Mouse (Mus musculus): ENCODE measurements at regions not wholly inside any gene's neighbourhood (a gene's known extent, or its start where the extent isn't known, plus 50 kb on each side); places are given as distances from the start of the nearest gene placed in this dataset. TPM values are rescaled to one million over a fixed set of nuclear protein-coding genes. Genes with fewer than 3 reads are reported as not detected.

GRCm38 (mm10) chr7:117739706-117740105, 358.9 kb downstream of the Xylt1 start:
- H3K4me1 ChIP-seq (ENCODE audit: control insufficient read depth, insufficient read depth, low read length): no peaks in the 10 kb centered on the region
- 64% methylated on average over 6 of the region's 6 CpGs for WGBS (ENCODE audit: insufficient replicate concordance)
- H3K4me3 ChIP-seq (ENCODE audit: low read depth, low read length): no peak overlapping the region
- no peaks in the 10 kb centered on the region for H3K9me3 ChIP-seq (replicated peaks; ENCODE audit: control insufficient read depth, low read length)
- H3K27ac ChIP-seq (ENCODE audit: low read depth, low read length): no peak overlapping the region
- no peak overlapping the region for H3K4me2 ChIP-seq
- no peaks in the 10 kb centered on the region for H3K27me3 ChIP-seq (ENCODE audit: control insufficient read depth, insufficient read depth, low read length)
- no peaks in the 10 kb centered on the region for H3K36me3 ChIP-seq (ENCODE audit: control insufficient read depth, insufficient read depth, low read length)
- H3K9ac ChIP-seq (ENCODE audit: low read depth, low read length): no peak overlapping the region
- no peak for ATAC-seq (replicated peaks; ENCODE audit: insufficient number of reproducible peaks, low FRiP score, low TSS enrichment)

GRCm38 (mm10) chr7:117735699-117736020, 354.9 kb downstream of the Xylt1 start:
- H3K36me3 ChIP-seq (ENCODE audit: control insufficient read depth, insufficient read depth, low read length): no peaks in the 10 kb centered on the region
- ATAC-seq (replicated peaks; ENCODE audit: insufficient number of reproducible peaks, low FRiP score, low TSS enrichment): no peak
- H3K9ac ChIP-seq (ENCODE audit: low read depth, low read length): no peak overlapping the region
- no peak overlapping the region for H3K4me2 ChIP-seq
- 66% methylated on average over 3 of the region's 3 CpGs for WGBS (ENCODE audit: insufficient replicate concordance)
- no peaks in the 10 kb centered on the region for H3K4me1 ChIP-seq (ENCODE audit: control insufficient read depth, insufficient read depth, low read length)
- H3K4me3 ChIP-seq (ENCODE audit: low read depth, low read length): no peak overlapping the region
- no peaks in the 10 kb centered on the region for H3K27me3 ChIP-seq (ENCODE audit: control insufficient read depth, insufficient read depth, low read length)
- no peak overlapping the region for H3K27ac ChIP-seq (ENCODE audit: low read depth, low read length)
- no peaks in the 10 kb centered on the region for H3K9me3 ChIP-seq (replicated peaks; ENCODE audit: control insufficient read depth, low read length)

- no peak for ATAC-seq (replicated peaks; ENCODE audit: insufficient number of reproducible peaks, low FRiP score, low TSS enrichment)
- 79% methylated on average over 7 of the region's 7 CpGs for WGBS (ENCODE audit: insufficient replicate concordance)
Measured at GRCm38 (mm10) chr7:117734994-117735698, 354.4 kb downstream of the Xylt1 start.

GRCm38 (mm10) chr7:117729067-117729466, 348.3 kb downstream of the Xylt1 start:
- H3K4me1 ChIP-seq (ENCODE audit: control insufficient read depth, insufficient read depth, low read length): no peaks in the 10 kb centered on the region
- no peak overlapping the region for H3K4me2 ChIP-seq
- no peaks in the 10 kb centered on the region; the same call in 1 of the 2 replicates for H3K9me3 ChIP-seq (replicated peaks; ENCODE audit: control insufficient read depth, low read length)
- no peaks in the 10 kb centered on the region for H3K27me3 ChIP-seq (ENCODE audit: control insufficient read depth, insufficient read depth, low read length)
- no peaks in the 10 kb centered on the region for H3K36me3 ChIP-seq (ENCODE audit: control insufficient read depth, insufficient read depth, low read length)
- H3K9ac ChIP-seq (ENCODE audit: low read depth, low read length): no peak overlapping the region
- 67% methylated on average over 4 of the region's 4 CpGs for whole genome bisulfite sequencing (ENCODE audit: insufficient replicate concordance)
- H3K4me3 ChIP-seq (ENCODE audit: low read depth, low read length): no peak overlapping the region
- no peak for ATAC-seq (replicated peaks; ENCODE audit: insufficient number of reproducible peaks, low FRiP score, low TSS enrichment)
- H3K27ac ChIP-seq (ENCODE audit: low read depth, low read length): no peak overlapping the region

More at GRCm38 (mm10) chr7:117734994-117735698, 354.4 kb downstream of the Xylt1 start:
- H3K4me3 ChIP-seq (ENCODE audit: low read depth, low read length): no peak overlapping the region
- no peak overlapping the region for H3K4me2 ChIP-seq
- no peak overlapping the region for H3K9ac ChIP-seq (ENCODE audit: low read depth, low read length)
- no peaks in the 10 kb centered on the region for H3K4me1 ChIP-seq (ENCODE audit: control insufficient read depth, insufficient read depth, low read length)
- no peaks in the 10 kb centered on the region for H3K36me3 ChIP-seq (ENCODE audit: control insufficient read depth, insufficient read depth, low read length)
- H3K27ac ChIP-seq (ENCODE audit: low read depth, low read length): no peak overlapping the region
- H3K9me3 ChIP-seq (replicated peaks; ENCODE audit: control insufficient read depth, low read length): no peaks in the 10 kb centered on the region
- no peaks in the 10 kb centered on the region for H3K27me3 ChIP-seq (ENCODE audit: control insufficient read depth, insufficient read depth, low read length)

Small RNA genes in the stretch of these regions (microRNA-seq; reads per million reads assigned to microRNA genes)
- gene Gm24063 (ENCODE audit: borderline number of aligned reads): not detected
